Mouse (Mus musculus) lung, adult 2 months (tissue): ENCODE results near the gene Col6a5. TPM values are rescaled to one million over a fixed set of nuclear protein-coding genes. Genes with fewer than 3 reads are reported as not detected.
"Not testable (repeated sequence)": the region's sequence is repeated elsewhere in the genome, so short reads cannot be mapped to it uniquely, and the experiment has no call there.

ENCODE experiments used
- DNase-seq: peaks from one replicate; pipeline ENCODE4 v3.0.0; 2022
- H3K4me1 ChIP-seq: fragments of 200-500 bp; 2 replicates; pipeline ENCODE4 v1.6.1; 2011; ENCODE audit warnings: low read length; ENCODE audit not compliant: control insufficient read depth, insufficient read depth
- H3K4me3 ChIP-seq: fragments of 200-500 bp; replicated peaks from 2 replicates; pipeline ENCODE3; 2011; ENCODE audit warnings: low read depth, mild to moderate bottlenecking, control low read depth, low read length; ENCODE audit errors: extremely low read depth
- CTCF ChIP-seq: fragments of 200-500 bp; IDR thresholded peaks from 2 replicates; pipeline ENCODE4 v1.5.1; 2011; ENCODE audit warnings: mild to moderate bottlenecking, low read length, control low read depth; ENCODE audit not compliant: insufficient read depth
- POLR2A ChIP-seq: fragments of 200-500 bp; IDR thresholded peaks from 2 replicates; pipeline ENCODE4 v1.6.1; 2011; ENCODE audit warnings: low read depth, mild to moderate bottlenecking, control low read depth, low read length, borderline replicate concordance; ENCODE audit errors: extremely low read depth
- WGBS: fragments of 180-500 bp; shearing (Covaris S2); methylation state at CpG from one replicate; pipeline ENCODE4 v1.1.7; 2018; 5-methylcytosine and 5-hydroxymethylcytosine counted together
- polyA plus RNA-seq: library from polyadenylated mRNA; depleted of rRNA; stranded (reverse); fragments of >200 nt; gene quantifications from 2 replicates; pipeline ENCODE4 v1.2.3, GENCODE M21; 2012

Gene Col6a5
- polyA plus RNA-seq, 1 experiment = 1.0 TPM

GRCm38 (mm10) chr9:105878365-105879108 is 81.9 kb downstream of the Col6a5 start:
- Histone ChIP-seq H3K4me1 (no peaks in the 10 kb centered on the region), H3K4me3 (no peak overlapping the region)
- DNase-seq = no peak
- 52% methylated on average over 11 of the region's 11 CpGs for WGBS
- TF ChIP-seq POLR2A = no peak
- no peak for TF ChIP-seq CTCF

- DNase-seq = no peak
- Histone ChIP-seq H3K4me1 (no peaks in the 10 kb centered on the region), H3K4me3 (no peak overlapping the region)
- WGBS = 87% methylated on average over 4 of the region's 4 CpGs
- TF ChIP-seq POLR2A (no peak), CTCF (no peak)
Measured at GRCm38 (mm10) chr9:105876124-105876523, 84.3 kb downstream of the Col6a5 start.

DNA sequence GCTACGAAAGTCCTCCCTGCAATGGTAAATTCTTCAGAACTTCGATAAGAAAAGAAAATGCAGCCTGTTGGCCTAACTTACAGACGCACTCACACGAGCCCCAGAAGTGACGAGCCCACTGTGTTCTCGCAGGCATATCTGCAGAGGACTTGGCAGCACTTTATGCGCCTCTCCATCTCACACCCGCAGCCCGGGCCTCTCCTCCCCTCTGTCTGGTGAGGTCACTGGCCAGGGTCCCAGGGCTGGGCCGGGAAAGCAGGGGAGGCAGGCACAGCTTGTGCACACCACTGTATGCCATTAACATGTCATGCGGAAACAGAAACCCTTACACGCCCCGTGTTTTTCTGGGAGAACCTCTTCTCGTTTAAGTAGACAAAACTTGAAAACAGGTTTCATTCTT is 88.8 kb downstream of the Col6a5 start:
- no peak for DNase-seq
- 62% methylated on average over 14 of the region's 14 CpGs for WGBS
- Histone ChIP-seq H3K4me3 (no peak overlapping the region), H3K4me1 (no peaks in the 10 kb centered on the region)
- no peak for TF ChIP-seq CTCF
- TF ChIP-seq POLR2A = no peak

DNA sequence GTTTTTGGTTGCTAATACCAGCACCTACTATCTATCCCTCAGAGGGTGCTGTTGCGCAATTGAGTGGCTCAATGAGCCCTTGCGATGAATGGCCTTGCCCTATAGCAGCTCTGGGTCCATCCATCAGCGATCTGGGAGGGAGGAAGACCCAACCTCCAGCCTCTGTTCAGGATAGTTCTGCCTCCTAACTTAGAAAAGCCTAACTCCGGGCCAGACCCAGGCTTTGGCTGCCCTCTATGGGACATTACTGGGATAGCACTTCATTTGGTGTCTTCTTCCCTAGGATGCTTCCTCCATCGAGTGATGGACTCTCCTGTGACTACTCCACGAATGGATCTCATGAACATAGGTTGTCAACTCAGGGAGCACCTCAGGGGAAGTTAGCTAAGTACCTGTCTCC is 102.7 kb downstream of the Col6a5 start:
- Histone ChIP-seq H3K4me1 (no peaks in the 10 kb centered on the region), H3K4me3 (no peak overlapping the region)
- DNase-seq = peak; percentile 38
- TF ChIP-seq POLR2A = no peak
- peak; percentile 73 for TF ChIP-seq CTCF
- WGBS = 11% methylated on average over 6 of the region's 6 CpGs

- no peak for TF ChIP-seq CTCF
- TF ChIP-seq POLR2A = no peak
- Histone ChIP-seq H3K4me3 (no peak overlapping the region), H3K4me1 (no peaks in the 10 kb centered on the region)
- no peak for DNase-seq
- 69% methylated on average over 1 of the region's 1 CpGs for WGBS
Measured at GRCm38 (mm10) chr9:105852778-105853065, 107.7 kb downstream of the Col6a5 start.

GRCm38 (mm10) chr9:105852015-105852777 is 108.2 kb downstream of the Col6a5 start:
- DNase-seq = no peak
- Histone ChIP-seq H3K4me3 (no peak overlapping the region), H3K4me1 (no peaks in the 10 kb centered on the region)
- WGBS = 48% methylated on average over 14 of the region's 14 CpGs
- TF ChIP-seq CTCF = no peak
- TF ChIP-seq POLR2A = no peak

DNA sequence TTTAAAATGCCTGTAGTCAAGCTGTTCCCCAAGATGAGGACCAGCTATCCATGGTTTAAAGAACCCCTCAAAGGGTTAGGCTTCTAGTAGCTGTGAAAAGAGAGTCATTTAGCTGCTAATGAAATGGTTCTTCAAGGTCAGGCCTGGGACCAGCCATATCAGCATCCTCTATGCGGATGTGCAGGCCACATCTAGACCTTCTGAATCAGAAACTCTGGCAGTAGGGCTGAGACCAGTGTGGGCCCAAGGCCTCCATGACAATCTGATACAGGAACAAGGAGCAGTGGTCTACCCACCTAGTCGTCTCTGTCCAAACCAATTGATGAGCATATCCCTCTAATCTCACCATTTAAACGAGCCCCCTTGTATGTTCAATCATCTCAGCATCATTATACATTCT is 109.4 kb downstream of the Col6a5 start:
- Histone ChIP-seq H3K4me3 (no peak overlapping the region), H3K4me1 (no peaks in the 10 kb centered on the region)
- TF ChIP-seq CTCF (no peak), POLR2A (no peak)
- WGBS = 77% methylated on average over 3 of the region's 3 CpGs
- DNase-seq = no peak

- no peak for DNase-seq
- TF ChIP-seq POLR2A (no peak), CTCF (no peak)
- Histone ChIP-seq H3K4me3 (no peak overlapping the region), H3K4me1 (no peaks in the 10 kb centered on the region)
- 72% methylated on average over 4 of the region's 4 CpGs for WGBS
Measured at GRCm38 (mm10) chr9:105848396-105848795, 112.0 kb downstream of the Col6a5 start.

GRCm38 (mm10) chr9:105847261-105847660 is 113.2 kb downstream of the Col6a5 start:
- Histone ChIP-seq H3K4me1 (no peaks in the 10 kb centered on the region), H3K4me3 (no peak overlapping the region)
- no peak for DNase-seq
- 87% methylated on average over 5 of the region's 5 CpGs for WGBS
- no peak for TF ChIP-seq CTCF
- TF ChIP-seq POLR2A = no peak

DNA sequence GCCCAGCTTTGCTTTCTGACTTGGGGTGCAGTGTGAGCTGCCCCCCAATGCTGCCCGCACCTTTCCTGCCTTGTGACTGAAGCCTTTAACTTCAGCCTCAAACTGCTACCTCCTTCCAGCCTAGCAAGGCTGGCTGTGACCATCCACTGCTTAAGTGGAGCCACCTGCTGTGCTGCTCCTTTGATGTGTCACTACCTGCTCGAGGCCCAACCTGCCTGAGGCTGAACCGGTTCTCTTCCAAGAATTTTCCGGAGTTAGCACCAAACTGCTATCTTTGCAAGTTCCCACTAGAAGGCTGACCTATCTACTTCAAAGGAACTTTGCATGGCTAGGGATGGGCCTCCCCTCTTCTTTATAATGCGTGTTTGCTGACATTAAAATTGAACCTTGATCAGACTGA is 119.1 kb downstream of the Col6a5 start:
- WGBS = 48% methylated on average over 5 of the region's 5 CpGs
- H3K4me1 ChIP-seq, H3K4me3 ChIP-seq, DNase-seq: not testable (repeated sequence)
